Mouse (Mus musculus): Measurements from ENCODE around the gene Prdm10. TPM values are rescaled to one million over a fixed set of nuclear protein-coding genes. Genes with fewer than 3 reads are reported as not detected.

Prdm10 gene
- polyA plus RNA-seq, 1 experiment from 2014 or later = 8.6 TPM

- H3K36me3 ChIP-seq = no peaks in the 10 kb centered on the region
- WGBS = 78% methylated on average over 8 of the region's 8 CpGs
- ATAC-seq (ENCODE audit: low FRiP score, low read depth) = no peak
Observed at GRCm38 (mm10) chr9:31247447-31248220, 32.7 kb upstream of the Prdm10 start.

GRCm38 (mm10) chr9:31252182-31252799, 28.0 kb upstream of the Prdm10 start:
- H3K36me3 ChIP-seq = no peaks in the 10 kb centered on the region
- no peak overlapping the region for H3K27ac ChIP-seq (replicated peaks)
- no peak overlapping the region for H3K4me2 ChIP-seq
- no peaks in the 10 kb centered on the region for H3K4me1 ChIP-seq (replicated peaks)
- ATAC-seq (ENCODE audit: low FRiP score, low read depth) = no peak
- H3K4me3 ChIP-seq = no peak overlapping the region
- H3K27me3 ChIP-seq = no peaks in the 10 kb centered on the region
- WGBS = 86% methylated on average over 10 of the region's 10 CpGs
- no peak overlapping the region for H3K9ac ChIP-seq
- no peaks in the 10 kb centered on the region for H3K9me3 ChIP-seq

More at GRCm38 (mm10) chr9:31247447-31248220, 32.7 kb upstream of the Prdm10 start:
- Histone ChIP-seq H3K27ac (replicated peaks) (no peak overlapping the region), H3K4me1 (replicated peaks) (no peaks in the 10 kb centered on the region), H3K4me2 (no peak overlapping the region), H3K9ac (no peak overlapping the region), H3K9me3 (no peaks in the 10 kb centered on the region), H3K4me3 (no peak overlapping the region), H3K27me3 (no peaks in the 10 kb centered on the region)

GRCm38 (mm10) chr9:31253311-31253734, 27.0 kb upstream of the Prdm10 start:
- no peaks in the 10 kb centered on the region for H3K27me3 ChIP-seq
- ATAC-seq (ENCODE audit: low FRiP score, low read depth) = no peak
- H3K36me3 ChIP-seq = no peaks in the 10 kb centered on the region
- H3K4me1 ChIP-seq (replicated peaks) = no peaks in the 10 kb centered on the region
- H3K9me3 ChIP-seq = no peaks in the 10 kb centered on the region
- H3K4me2 ChIP-seq = peak overlapping the region; percentile 19; the same call in 1 of the 2 replicates
- no peak overlapping the region for H3K27ac ChIP-seq (replicated peaks)
- no peak overlapping the region for H3K4me3 ChIP-seq
- H3K9ac ChIP-seq = no peak overlapping the region
- WGBS = 64% methylated on average over 10 of the region's 10 CpGs

- no peak for ATAC-seq (ENCODE audit: low FRiP score, low read depth)
- Histone ChIP-seq H3K27ac (replicated peaks) (no peak overlapping the region), H3K4me1 (replicated peaks) (no peaks in the 10 kb centered on the region), H3K4me2 (peak overlapping the region; percentile 19; the same call in 1 of the 2 replicates), H3K4me3 (no peak overlapping the region), H3K27me3 (no peaks in the 10 kb centered on the region), H3K9ac (no peak overlapping the region), H3K9me3 (no peaks in the 10 kb centered on the region), H3K36me3 (no peaks in the 10 kb centered on the region)
- WGBS = 79% methylated on average over 11 of the region's 11 CpGs
Observed at GRCm38 (mm10) chr9:31253866-31254696, 26.3 kb upstream of the Prdm10 start.

GRCm38 (mm10) chr9:31254697-31255004, 25.7 kb upstream of the Prdm10 start:
- H3K4me3 ChIP-seq = no peak overlapping the region
- H3K27me3 ChIP-seq = no peaks in the 10 kb centered on the region
- no peaks in the 10 kb centered on the region for H3K36me3 ChIP-seq
- no peaks in the 10 kb centered on the region for H3K4me1 ChIP-seq (replicated peaks)
- H3K4me2 ChIP-seq = no peak overlapping the region
- no peak overlapping the region for H3K9ac ChIP-seq
- 95% methylated on average over 7 of the region's 7 CpGs for WGBS
- no peak for ATAC-seq (ENCODE audit: low FRiP score, low read depth)
- H3K9me3 ChIP-seq = no peaks in the 10 kb centered on the region
- no peak overlapping the region for H3K27ac ChIP-seq (replicated peaks)

GRCm38 (mm10) chr9:31255953-31256352, 24.4 kb upstream of the Prdm10 start:
- H3K36me3 ChIP-seq = no peaks in the 10 kb centered on the region
- ATAC-seq (ENCODE audit: low FRiP score, low read depth) = no peak
- H3K4me1 ChIP-seq (replicated peaks) = no peaks in the 10 kb centered on the region
- no peak overlapping the region for H3K27ac ChIP-seq (replicated peaks)
- 80% methylated on average over 7 of the region's 7 CpGs for WGBS
- H3K9me3 ChIP-seq = no peaks in the 10 kb centered on the region
- H3K9ac ChIP-seq = no peak overlapping the region
- no peak overlapping the region for H3K4me2 ChIP-seq
- no peak overlapping the region for H3K4me3 ChIP-seq
- no peaks in the 10 kb centered on the region for H3K27me3 ChIP-seq

GRCm38 (mm10) chr9:31258237-31258636, 22.1 kb upstream of the Prdm10 start:
- WGBS = 77% methylated on average over 3 of the region's 3 CpGs
- Histone ChIP-seq H3K9ac (no peak overlapping the region), H3K27me3 (no peaks in the 10 kb centered on the region), H3K4me2 (no peak overlapping the region), H3K4me3 (no peak overlapping the region), H3K9me3 (no peaks in the 10 kb centered on the region), H3K4me1 (replicated peaks) (no peaks in the 10 kb centered on the region), H3K36me3 (no peaks in the 10 kb centered on the region), H3K27ac (replicated peaks) (no peak overlapping the region)
- ATAC-seq (ENCODE audit: low FRiP score, low read depth) = no peak

- Histone ChIP-seq H3K9me3 (no peaks in the 10 kb centered on the region), H3K4me3 (no peak overlapping the region), H3K27me3 (no peaks in the 10 kb centered on the region), H3K27ac (replicated peaks) (no peak overlapping the region), H3K36me3 (no peaks in the 10 kb centered on the region), H3K9ac (no peak overlapping the region), H3K4me1 (replicated peaks) (no peaks in the 10 kb centered on the region), H3K4me2 (no peak overlapping the region)
- ATAC-seq (ENCODE audit: low FRiP score, low read depth) = no peak
- WGBS = 61% methylated on average over 4 of the region's 4 CpGs
Observed at GRCm38 (mm10) chr9:31260219-31260618, 20.1 kb upstream of the Prdm10 start.

- no peak for ATAC-seq (ENCODE audit: low FRiP score, low read depth)
- WGBS = 48% methylated on average over 4 of the region's 4 CpGs
- H3K9me3 ChIP-seq = no peaks in the 10 kb centered on the region
Observed at GRCm38 (mm10) chr9:31262226-31263105, 17.9 kb upstream of the Prdm10 start.

GRCm38 (mm10) chr9:31266013-31266659, 14.2 kb upstream of the Prdm10 start:
- Histone ChIP-seq H3K4me3 (no peak overlapping the region), H3K27ac (replicated peaks) (peak overlapping the region; percentile 25), H3K4me1 (replicated peaks) (peaks cover 14% of the 10 kb centered on the region), H3K9ac (no peak overlapping the region), H3K27me3 (no peaks in the 10 kb centered on the region), H3K9me3 (no peaks in the 10 kb centered on the region), H3K36me3 (no peaks in the 10 kb centered on the region), H3K4me2 (no peak overlapping the region)
- ATAC-seq (ENCODE audit: low FRiP score, low read depth) = 0 out of 2 replicates have a peak, but pooled peaks have one; percentile 30
- WGBS = 58% methylated on average over 5 of the region's 5 CpGs

More at GRCm38 (mm10) chr9:31262226-31263105, 17.9 kb upstream of the Prdm10 start:
- Histone ChIP-seq H3K4me2 (no peak overlapping the region), H3K4me3 (no peak overlapping the region), H3K27ac (replicated peaks) (no peak overlapping the region), H3K9ac (no peak overlapping the region), H3K27me3 (no peaks in the 10 kb centered on the region), H3K36me3 (no peaks in the 10 kb centered on the region), H3K4me1 (replicated peaks) (peaks cover 14% of the 10 kb centered on the region)

Data from hindbrain, embryonic 15.5 days (tissue).